Mouse (Mus musculus): ENCODE results near the gene Zfp950. TPM values are rescaled to one million over a fixed set of nuclear protein-coding genes. Genes with fewer than 3 reads are reported as not detected.

Zfp950 gene
- total RNA-seq, 1 experiment = 11.1 TPM

DNA sequence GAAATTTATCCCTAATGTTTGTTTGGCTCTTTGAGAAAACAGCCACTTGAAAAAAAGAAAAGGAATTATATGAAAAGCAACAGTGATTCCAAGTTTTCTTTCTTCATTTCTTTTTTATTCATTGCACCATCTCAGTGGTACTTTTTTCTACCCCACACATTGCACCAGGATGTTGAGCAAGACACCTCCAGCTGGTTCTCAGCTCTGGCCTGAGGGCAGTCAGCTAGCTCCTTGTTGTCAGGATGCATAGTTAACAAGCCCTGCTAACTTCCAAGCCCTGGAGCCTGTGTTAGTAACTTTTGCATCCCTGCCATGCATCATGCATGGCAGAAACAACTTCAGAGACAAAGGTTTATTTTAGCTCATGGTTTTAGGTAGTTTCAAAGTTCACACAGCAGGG lies 87.9 kb downstream of the Zfp950 start:
- H3K4me3 ChIP-seq (ENCODE audit: insufficient read depth in 1 of 2, low read depth in 1 of 2, low read length in 2 of 2, poor library complexity in 1 of 2, severe bottlenecking in 1 of 2) = no peak overlapping the region
- in situ Hi-C loops (cut with MboI; ENCODE audit: low sequenced_read_pairs in 2 of 2, unreplicated experiment in 2 of 2) = no loop called here
- H3K36me3 ChIP-seq (ENCODE audit: control insufficient read depth, insufficient read depth, low read length, poor library complexity, severe bottlenecking) = no peaks in the 10 kb centered on the region
- TF ChIP-seq CHD2 (IDR thresholded peaks at IDR 0.05; ENCODE audit: low read depth, low read length) = no peak
- TF ChIP-seq ZNF384 (IDR thresholded peaks at IDR 0.05; ENCODE audit: low read depth, low read length) = no peak
- TF ChIP-seq MAFK (IDR thresholded peaks at IDR 0.05; ENCODE audit: insufficient read depth, low read depth, low read length) = no peak
- TF ChIP-seq HCFC1 (IDR thresholded peaks at IDR 0.05; ENCODE audit: borderline replicate concordance, insufficient read depth, low read length) = no peak
- no peak overlapping the region for H3K27ac ChIP-seq (ENCODE audit: insufficient read depth, low read depth, low read length, poor library complexity, severe bottlenecking)
- no peaks in the 10 kb centered on the region for H3K4me1 ChIP-seq (ENCODE audit: control insufficient read depth in 2 of 2, insufficient read depth in 2 of 2, low read length in 2 of 2, poor library complexity in 1 of 2)
- H3K9me3 ChIP-seq (ENCODE audit: control insufficient read depth, insufficient read depth, low read depth, low read length) = no peaks in the 10 kb centered on the region
- no peak for DNase-seq (ENCODE audit: low read depth, low spot score)
- no peak overlapping the region for H3K9ac ChIP-seq (ENCODE audit: insufficient read depth, low read depth, low read length, poor library complexity, severe bottlenecking)

DNA sequence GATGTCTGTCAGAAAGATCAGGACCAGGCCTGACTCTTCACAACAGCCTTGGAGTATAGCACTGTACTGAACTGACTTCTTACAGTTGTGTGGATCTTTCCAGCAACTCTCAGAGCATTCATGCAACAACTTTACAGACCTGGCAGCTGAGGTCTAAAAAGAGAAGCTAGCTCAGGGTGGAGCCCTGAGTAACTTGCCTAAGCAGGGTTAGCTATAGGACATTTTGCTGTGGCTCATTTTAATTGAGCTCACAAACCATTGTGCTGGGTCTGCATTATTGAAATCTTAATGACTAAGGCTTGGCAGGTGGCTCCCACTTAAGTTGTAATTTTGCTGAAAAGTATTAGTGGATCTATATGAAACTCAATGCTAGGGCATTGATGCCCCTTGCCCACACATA lies 88.6 kb downstream of the Zfp950 start:
- Histone ChIP-seq H3K36me3 (ENCODE audit: control insufficient read depth, insufficient read depth, low read length, poor library complexity, severe bottlenecking) (no peaks in the 10 kb centered on the region), H3K9me3 (ENCODE audit: control insufficient read depth, insufficient read depth, low read depth, low read length) (no peaks in the 10 kb centered on the region), H3K4me3 (ENCODE audit: insufficient read depth in 1 of 2, low read depth in 1 of 2, low read length in 2 of 2, poor library complexity in 1 of 2, severe bottlenecking in 1 of 2) (no peak overlapping the region), H3K4me1 (ENCODE audit: control insufficient read depth in 2 of 2, insufficient read depth in 2 of 2, low read length in 2 of 2, poor library complexity in 1 of 2) (no peaks in the 10 kb centered on the region), H3K27ac (ENCODE audit: insufficient read depth, low read depth, low read length, poor library complexity, severe bottlenecking) (no peak overlapping the region), H3K9ac (ENCODE audit: insufficient read depth, low read depth, low read length, poor library complexity, severe bottlenecking) (no peak overlapping the region)
- TF ChIP-seq ZNF384 (IDR thresholded peaks at IDR 0.05; ENCODE audit: low read depth, low read length) (no peak), ZC3H11A (IDR thresholded peaks at IDR 0.05; ENCODE audit: borderline replicate concordance, low read depth, low read length) (no peak), HCFC1 (IDR thresholded peaks at IDR 0.05; ENCODE audit: borderline replicate concordance, insufficient read depth, low read length) (no peak), CHD2 (IDR thresholded peaks at IDR 0.05; ENCODE audit: low read depth, low read length) (no peak), MAFK (IDR thresholded peaks at IDR 0.05; ENCODE audit: insufficient read depth, low read depth, low read length) (no peak)
- DNase-seq (ENCODE audit: low read depth, low spot score) = no peak
- in situ Hi-C loops (cut with MboI; ENCODE audit: low sequenced_read_pairs in 2 of 2, unreplicated experiment in 2 of 2) = no loop called here

DNA sequence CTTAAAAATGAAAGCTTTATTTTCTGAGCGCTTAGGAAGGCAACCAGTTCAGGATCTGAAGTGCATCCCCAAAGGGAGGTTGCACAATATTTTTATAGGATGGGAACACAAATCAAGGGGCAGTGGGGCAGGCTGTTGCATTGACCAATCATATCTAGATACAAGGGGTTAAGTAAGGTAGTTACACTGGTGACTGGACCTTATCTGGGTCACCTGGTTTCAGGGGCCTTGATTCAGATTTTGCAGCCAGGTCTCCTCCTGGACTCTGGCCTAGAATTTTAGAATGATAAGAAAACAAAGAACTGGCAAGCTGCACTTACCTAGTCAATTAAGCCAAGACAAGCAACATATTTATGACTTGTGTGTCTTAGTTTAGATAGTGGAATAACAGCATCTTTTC lies 89.5 kb downstream of the Zfp950 start:
- in situ Hi-C loops (cut with MboI; ENCODE audit: low sequenced_read_pairs in 2 of 2, unreplicated experiment in 2 of 2) = no loop called here
- no peak for DNase-seq (ENCODE audit: low read depth, low spot score)
- Histone ChIP-seq H3K36me3 (ENCODE audit: control insufficient read depth, insufficient read depth, low read length, poor library complexity, severe bottlenecking) (no peaks in the 10 kb centered on the region), H3K27ac (ENCODE audit: insufficient read depth, low read depth, low read length, poor library complexity, severe bottlenecking) (no peak overlapping the region), H3K4me3 (ENCODE audit: insufficient read depth in 1 of 2, low read depth in 1 of 2, low read length in 2 of 2, poor library complexity in 1 of 2, severe bottlenecking in 1 of 2) (no peak overlapping the region), H3K9me3 (ENCODE audit: control insufficient read depth, insufficient read depth, low read depth, low read length) (no peaks in the 10 kb centered on the region), H3K9ac (ENCODE audit: insufficient read depth, low read depth, low read length, poor library complexity, severe bottlenecking) (no peak overlapping the region), H3K4me1 (ENCODE audit: control insufficient read depth in 2 of 2, insufficient read depth in 2 of 2, low read length in 2 of 2, poor library complexity in 1 of 2) (no peaks in the 10 kb centered on the region)
- TF ChIP-seq MAFK (IDR thresholded peaks at IDR 0.05; ENCODE audit: insufficient read depth, low read depth, low read length) = no peak
- TF ChIP-seq ZC3H11A (IDR thresholded peaks at IDR 0.05; ENCODE audit: borderline replicate concordance, low read depth, low read length) = no peak
- no peak for TF ChIP-seq CHD2 (IDR thresholded peaks at IDR 0.05; ENCODE audit: low read depth, low read length)
- no peak for TF ChIP-seq HCFC1 (IDR thresholded peaks at IDR 0.05; ENCODE audit: borderline replicate concordance, insufficient read depth, low read length)
- no peak for TF ChIP-seq ZNF384 (IDR thresholded peaks at IDR 0.05; ENCODE audit: low read depth, low read length)

DNA sequence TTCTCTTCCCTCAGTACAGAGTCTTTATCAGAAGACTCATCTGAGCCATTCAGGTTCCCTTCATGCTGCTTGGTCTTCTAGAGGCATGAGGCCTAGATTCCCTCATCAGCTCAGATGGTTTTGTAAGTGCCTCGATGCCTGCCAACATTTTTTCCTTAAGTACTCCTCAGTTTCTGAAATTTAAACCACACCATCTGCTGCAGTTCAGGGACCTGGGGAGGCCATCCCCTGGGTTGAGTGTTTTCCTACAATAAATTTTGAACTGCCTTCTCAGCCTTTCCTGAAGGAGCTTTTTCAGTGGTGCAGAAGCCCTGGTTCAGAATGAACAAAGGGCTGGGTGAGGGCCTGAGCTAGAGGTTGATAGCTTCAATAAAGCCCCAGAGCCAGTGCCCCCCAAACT lies 91.2 kb downstream of the Zfp950 start:
- no peaks in the 10 kb centered on the region for H3K4me1 ChIP-seq (ENCODE audit: control insufficient read depth in 2 of 2, insufficient read depth in 2 of 2, low read length in 2 of 2, poor library complexity in 1 of 2)
- in situ Hi-C loops (cut with MboI; ENCODE audit: low sequenced_read_pairs in 2 of 2, unreplicated experiment in 2 of 2) = no loop called here
- H3K4me3 ChIP-seq (ENCODE audit: insufficient read depth in 1 of 2, low read depth in 1 of 2, low read length in 2 of 2, poor library complexity in 1 of 2, severe bottlenecking in 1 of 2) = no peak overlapping the region
- H3K36me3 ChIP-seq (ENCODE audit: control insufficient read depth, insufficient read depth, low read length, poor library complexity, severe bottlenecking) = no peaks in the 10 kb centered on the region
- no peaks in the 10 kb centered on the region for H3K9me3 ChIP-seq (ENCODE audit: control insufficient read depth, insufficient read depth, low read depth, low read length)
- TF ChIP-seq MAFK (IDR thresholded peaks at IDR 0.05; ENCODE audit: insufficient read depth, low read depth, low read length) (no peak), HCFC1 (IDR thresholded peaks at IDR 0.05; ENCODE audit: borderline replicate concordance, insufficient read depth, low read length) (no peak), CHD2 (IDR thresholded peaks at IDR 0.05; ENCODE audit: low read depth, low read length) (no peak), ZNF384 (IDR thresholded peaks at IDR 0.05; ENCODE audit: low read depth, low read length) (no peak), ZC3H11A (IDR thresholded peaks at IDR 0.05; ENCODE audit: borderline replicate concordance, low read depth, low read length) (no peak)
- DNase-seq (ENCODE audit: low read depth, low spot score) = no peak
- H3K27ac ChIP-seq (ENCODE audit: insufficient read depth, low read depth, low read length, poor library complexity, severe bottlenecking) = no peak overlapping the region
- no peak overlapping the region for H3K9ac ChIP-seq (ENCODE audit: insufficient read depth, low read depth, low read length, poor library complexity, severe bottlenecking)

DNA sequence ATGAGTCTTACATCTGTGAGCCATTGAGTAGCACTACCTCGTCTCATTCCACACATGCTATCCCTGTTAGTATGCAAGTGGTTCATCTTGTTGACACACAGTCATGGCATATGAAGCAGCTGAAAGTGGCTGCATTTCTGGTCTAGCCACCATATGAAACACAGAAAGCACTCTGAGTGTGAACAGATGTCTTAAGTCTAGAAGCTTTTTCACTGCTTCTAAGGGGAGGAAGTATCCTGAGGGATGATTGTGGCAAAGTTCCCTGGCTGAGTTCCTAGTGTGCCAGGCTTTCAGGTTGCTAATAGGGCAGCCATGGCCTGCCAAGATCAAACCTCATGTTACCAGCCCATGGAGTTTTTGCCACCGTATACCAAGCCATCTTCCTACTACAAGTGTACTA lies 92.0 kb downstream of the Zfp950 start:
- H3K9ac ChIP-seq (ENCODE audit: insufficient read depth, low read depth, low read length, poor library complexity, severe bottlenecking) = no peak overlapping the region
- no peaks in the 10 kb centered on the region for H3K9me3 ChIP-seq (ENCODE audit: control insufficient read depth, insufficient read depth, low read depth, low read length)
- H3K27ac ChIP-seq (ENCODE audit: insufficient read depth, low read depth, low read length, poor library complexity, severe bottlenecking) = no peak overlapping the region
- DNase-seq (ENCODE audit: low read depth, low spot score) = no peak
- no peak for TF ChIP-seq ZNF384 (IDR thresholded peaks at IDR 0.05; ENCODE audit: low read depth, low read length)
- TF ChIP-seq MAFK (IDR thresholded peaks at IDR 0.05; ENCODE audit: insufficient read depth, low read depth, low read length) = no peak
- TF ChIP-seq ZC3H11A (IDR thresholded peaks at IDR 0.05; ENCODE audit: borderline replicate concordance, low read depth, low read length) = no peak
- TF ChIP-seq CHD2 (IDR thresholded peaks at IDR 0.05; ENCODE audit: low read depth, low read length) = no peak
- no peak for TF ChIP-seq HCFC1 (IDR thresholded peaks at IDR 0.05; ENCODE audit: borderline replicate concordance, insufficient read depth, low read length)
- no peaks in the 10 kb centered on the region for H3K36me3 ChIP-seq (ENCODE audit: control insufficient read depth, insufficient read depth, low read length, poor library complexity, severe bottlenecking)
- H3K4me1 ChIP-seq (ENCODE audit: control insufficient read depth in 2 of 2, insufficient read depth in 2 of 2, low read length in 2 of 2, poor library complexity in 1 of 2) = no peaks in the 10 kb centered on the region
- in situ Hi-C loops (cut with MboI; ENCODE audit: low sequenced_read_pairs in 2 of 2, unreplicated experiment in 2 of 2) = no loop called here
- H3K4me3 ChIP-seq (ENCODE audit: insufficient read depth in 1 of 2, low read depth in 1 of 2, low read length in 2 of 2, poor library complexity in 1 of 2, severe bottlenecking in 1 of 2) = no peak overlapping the region

Data from ES-E14 (cell line).